Mouse (Mus musculus): ENCODE results near the gene Enox1. TPM values are rescaled to one million over a fixed set of nuclear protein-coding genes. Genes with fewer than 3 reads are reported as not detected.

Enox1 gene
- total RNA-seq, 2 experiments from 2014 or later, result 3.3 to 4.0 TPM

DNA sequence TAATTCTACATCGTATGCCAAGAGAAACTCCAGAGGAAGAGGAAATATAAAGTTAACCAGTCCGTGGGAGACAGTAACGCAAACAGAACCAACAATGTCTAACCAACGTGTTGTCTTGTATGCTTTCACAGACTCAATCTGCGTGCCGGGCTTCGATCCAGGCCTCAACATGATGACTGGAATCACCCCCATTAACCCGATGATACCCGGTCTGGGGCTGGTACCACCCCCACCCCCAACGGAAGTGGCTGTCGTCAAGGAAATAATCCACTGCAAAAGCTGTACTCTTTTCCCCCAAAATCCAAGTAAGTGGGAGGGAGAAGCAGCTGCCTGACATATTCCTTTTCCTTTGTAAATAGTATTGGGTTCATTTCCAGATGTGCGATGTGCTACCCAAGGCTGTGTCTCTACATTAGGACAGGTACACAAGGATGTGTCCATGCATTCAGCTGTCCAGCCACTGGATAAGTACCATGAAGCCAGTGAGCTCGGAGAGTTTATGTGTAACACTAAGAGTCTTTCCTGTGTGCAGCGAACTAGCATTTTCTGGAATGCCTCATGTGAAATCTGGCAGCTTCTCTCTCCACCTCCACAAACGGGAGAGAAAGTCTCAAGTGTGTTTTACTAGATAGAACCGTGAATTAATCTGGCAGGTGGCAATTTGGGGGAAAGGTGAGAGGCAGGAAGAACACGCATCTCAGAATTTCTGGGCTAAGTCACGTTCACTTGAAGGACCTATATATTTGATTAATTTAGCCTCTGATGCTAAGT is 421.1 kb downstream of the Enox1 start:
- no peak for DNase-seq

DNA sequence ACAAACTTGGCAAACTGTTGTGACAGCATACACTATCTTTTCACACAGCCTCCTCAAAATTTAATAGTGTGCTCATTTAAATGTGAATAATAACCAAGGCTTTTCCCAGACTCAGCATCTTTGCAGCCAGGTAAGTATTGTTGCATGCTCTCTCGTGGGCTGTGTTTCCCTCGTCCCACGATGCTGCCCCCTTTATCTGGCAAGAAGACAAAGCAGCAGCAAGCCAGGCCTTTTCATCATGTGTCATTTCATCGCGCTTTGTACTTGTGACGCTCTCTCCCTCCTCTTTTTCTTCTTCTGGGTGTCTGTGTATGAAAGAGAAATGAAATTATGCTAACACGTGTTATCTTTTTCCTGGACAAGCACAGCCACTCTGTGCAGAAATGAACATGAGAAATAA is 421.8 kb downstream of the Enox1 start:
- DNase-seq, result no peak

DNA sequence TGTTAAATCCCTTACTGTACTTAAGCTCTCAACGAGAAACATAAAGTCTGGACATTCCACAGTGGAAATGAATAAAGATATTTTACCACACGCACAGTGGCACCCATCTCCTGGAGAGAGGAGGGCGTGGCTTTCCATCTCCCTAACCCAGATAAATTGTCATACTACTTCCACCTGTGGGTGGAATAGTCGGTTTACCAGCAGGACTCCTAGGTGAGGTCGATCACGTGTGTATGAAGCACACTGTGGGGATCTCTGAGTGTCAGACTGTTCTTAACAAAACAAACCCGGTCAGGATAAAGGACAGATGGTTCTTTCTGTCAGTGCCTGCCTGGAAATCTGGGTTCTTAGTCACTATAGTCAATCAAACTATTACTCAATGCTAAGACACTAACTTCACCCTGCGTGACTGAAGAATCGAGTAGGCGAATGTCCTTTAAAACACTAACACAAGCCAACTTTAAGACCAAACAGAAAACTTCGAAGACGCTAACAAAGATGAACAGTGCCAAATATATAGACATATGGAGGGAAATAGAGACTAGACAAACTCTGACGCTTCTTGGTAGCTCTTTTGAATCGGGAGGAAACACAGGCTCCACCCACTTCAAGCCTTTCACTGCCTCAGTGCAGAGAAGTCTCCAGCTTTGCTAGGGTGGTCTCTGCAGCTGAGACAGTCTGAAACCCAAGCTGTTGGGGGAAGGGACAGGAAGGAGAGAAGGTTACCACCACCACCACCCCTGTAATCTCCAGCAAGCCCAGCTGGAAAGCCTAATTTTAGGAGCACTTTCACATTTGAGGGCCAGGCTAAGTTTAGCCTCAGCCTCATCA is 423.8 kb downstream of the Enox1 start:
- DNase-seq, result peak; percentile 23

DNA sequence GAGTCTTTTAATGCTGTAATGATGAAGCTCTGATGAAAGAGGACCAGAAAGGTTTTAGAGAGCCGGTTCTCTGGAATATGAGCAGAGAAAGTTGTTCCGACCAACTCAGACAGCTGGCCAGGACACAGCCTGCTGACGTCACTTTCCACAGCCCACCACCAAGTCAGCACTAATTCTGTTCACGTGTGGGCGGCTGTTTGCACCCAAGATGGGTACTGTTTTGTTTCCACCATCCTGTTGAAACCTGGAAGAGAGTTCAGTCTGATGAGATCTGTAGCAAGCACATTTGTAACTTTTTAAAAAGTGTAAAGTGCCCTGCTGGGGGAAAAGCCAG is 424.3 kb downstream of the Enox1 start:
- no peak for DNase-seq

DNA sequence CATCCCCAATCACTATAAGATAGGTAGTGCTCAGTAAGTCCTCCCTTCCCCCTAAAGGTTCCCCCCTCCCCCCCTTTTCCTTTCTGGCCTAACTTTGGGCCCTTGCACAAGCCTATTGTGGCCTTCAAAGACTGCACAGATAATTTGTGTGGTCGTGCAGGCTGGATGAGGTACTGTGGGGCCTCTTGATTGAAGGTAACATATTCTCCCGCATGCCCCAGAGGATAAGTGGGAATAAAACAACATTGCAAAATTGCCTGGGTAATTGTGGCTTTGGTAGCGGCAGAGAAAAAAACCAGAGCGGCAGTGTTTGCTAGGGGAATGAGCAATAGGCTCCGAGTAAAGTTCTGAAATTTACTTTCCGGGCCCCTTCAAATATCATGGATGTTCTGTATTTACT is 425.1 kb downstream of the Enox1 start:
- DNase-seq, result no peak

DNA sequence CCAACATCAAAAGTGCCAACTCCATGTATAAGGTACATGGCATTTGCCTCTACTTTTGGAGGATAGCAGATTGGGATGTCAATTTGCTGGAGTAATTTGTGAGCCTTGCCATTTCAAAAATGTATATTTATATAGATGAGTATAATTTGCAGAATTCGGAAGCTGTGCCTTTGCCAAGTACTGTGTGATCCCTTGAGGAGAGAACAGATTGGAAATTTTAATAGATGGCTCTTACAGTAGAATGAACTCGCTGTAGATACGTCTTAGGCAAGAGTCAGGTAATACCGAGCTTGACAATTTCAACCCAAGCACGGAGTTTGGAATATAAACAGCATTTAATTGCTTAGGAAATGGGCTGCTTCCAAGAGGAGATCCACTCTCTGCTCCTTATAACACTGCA is 427.9 kb downstream of the Enox1 start:
- DNase-seq, result no peak

DNA sequence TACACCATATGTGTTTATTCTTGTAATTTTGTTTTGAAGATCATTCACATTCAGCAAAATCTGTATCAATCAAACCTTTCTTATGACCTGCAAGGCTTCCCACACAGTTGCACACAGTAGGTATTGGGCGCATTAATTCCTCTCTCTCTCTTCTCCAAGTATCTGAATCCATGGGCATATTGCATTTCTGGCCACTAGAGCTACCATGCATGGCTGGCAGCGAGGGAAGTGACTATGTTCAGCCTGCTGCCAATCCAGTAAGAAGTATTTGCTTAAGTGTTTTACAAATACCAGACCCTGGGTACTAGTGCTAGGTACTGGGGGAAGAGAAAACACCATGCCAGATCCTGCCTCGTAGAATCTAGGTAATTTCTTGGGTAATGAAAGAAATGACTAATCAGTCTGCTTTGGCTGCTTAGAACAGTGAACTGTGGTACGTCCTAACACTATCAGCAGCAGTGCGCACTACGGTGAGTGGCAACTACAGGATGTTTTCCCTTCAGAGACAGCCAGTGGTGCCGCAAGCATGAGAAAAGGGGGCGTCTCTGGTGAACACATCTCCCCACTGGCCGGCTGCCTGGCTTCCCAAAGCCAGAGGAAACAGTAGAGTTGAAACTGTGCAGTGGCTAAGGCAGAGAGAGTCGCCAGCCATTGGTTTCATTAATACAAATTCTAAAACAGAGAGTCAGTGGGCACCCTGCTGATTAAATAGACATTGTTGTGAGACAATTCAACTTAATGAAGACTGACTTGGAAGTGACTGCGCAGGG is 428.7 kb downstream of the Enox1 start:
- peak; percentile 16 for DNase-seq

DNA sequence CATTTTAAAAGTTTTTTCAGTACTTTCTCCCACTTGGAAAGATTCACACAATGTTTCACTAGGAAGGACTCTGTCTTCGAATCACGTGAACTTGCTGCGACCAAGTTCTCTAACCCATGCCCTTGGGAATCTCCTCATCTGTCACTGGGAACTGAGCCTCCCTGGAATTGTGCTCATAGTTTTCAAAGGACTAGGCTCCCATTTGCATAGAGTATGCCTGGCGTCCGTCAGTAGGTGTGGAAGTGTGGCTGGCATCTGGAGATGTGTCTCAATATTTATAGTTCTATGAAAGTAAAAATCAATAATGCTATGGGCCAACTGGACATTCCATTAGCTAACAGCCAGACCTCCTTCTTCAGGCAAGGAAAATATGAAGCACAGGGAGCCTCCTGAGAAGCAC is 429.5 kb downstream of the Enox1 start:
- peak; percentile 20 for DNase-seq

DNA sequence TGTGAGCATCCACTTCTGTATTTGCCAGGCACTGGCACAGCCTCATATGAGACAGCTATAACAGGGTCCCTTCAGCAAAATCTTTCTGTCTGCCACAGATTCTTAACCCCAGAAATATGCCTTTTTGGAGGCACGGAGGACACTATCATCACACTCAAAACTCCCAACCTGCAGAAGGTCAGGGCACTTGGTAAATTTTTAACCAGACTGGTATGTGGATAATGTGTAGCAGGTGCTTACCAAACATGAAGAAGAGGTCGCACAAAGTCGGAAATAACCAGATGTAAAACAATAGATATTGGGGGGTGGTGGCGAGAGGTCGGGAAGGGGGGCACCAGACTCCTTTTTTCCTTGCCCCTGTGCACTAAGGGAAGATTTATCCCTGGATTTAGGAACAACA is 430.6 kb downstream of the Enox1 start:
- no peak for DNase-seq

DNA sequence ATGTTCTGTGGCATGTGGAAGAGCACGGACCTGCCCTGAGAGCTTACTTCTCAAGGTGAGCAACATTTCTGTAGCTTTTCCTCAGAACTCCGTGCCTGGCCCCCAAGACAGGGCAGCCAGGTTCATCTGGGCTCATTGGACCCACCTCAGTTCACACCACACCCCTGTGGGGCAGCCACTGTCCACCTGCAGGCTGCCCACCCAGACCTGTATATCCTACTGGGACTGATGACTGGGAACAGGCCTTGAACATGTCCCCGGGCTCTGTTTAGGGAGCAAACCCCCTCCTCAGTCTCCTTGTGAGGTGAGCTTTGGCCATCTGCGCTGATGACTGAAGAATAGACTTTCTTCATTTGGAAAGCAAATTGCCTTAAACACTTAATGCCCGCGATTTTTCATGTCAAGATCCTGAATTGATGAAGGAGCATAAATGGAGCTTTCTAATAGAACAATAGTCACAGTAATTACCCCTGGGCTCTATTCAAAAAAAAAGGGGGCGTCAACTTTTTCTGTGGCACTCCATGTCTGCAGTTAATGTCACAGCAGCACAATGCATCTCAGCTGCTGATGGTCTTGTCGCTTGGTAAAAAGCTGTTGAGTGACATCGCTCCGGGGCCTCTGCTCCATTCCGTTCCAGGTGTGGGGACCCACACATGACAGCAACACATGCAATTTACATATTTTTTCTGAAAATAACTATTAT is 436.7 kb downstream of the Enox1 start:
- DNase-seq, result no peak

DNA sequence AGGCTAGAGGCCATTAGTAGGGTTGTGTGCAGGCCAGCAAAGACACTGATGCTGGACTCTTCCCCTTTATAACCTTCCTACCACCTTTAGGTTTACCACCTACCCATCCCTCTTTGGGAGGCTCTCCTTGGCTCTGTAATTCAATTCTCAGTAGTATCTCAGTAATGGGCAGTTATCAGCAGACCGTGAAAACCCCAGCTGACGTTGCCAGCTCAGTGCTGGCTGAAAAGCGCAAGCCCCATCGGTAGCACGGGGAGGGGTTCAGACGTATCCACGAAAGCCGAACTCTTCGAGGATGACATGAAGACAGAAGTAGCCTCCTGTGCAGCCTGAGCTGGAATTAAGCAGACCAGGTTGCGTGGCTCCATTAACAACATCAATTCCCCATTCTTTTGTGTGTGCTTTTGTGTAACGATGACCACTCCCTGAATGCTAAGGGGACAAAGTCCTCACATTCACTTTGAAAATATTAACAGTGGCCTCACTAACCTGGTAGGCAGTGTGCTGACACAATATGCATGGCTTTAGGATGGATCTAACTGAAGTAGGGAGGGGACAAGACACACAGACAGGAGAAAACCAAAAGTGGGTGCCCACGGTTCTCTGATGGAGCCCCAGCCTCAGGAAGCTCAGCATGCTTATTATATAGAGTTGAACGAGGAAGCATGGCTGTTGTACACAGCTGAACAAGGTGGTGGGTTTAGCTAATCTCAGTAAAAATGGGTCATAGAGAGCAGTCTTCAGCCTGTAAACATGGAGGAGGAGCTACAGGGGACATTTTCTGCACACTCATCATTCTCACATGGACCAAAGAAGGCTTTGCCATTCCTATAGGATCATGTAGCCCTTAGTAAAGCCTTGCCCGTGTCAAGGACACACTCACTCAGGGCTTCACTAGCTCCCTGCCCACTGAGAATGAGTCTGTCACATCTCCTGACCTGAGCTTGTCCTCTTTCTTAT is 439.9 kb downstream of the Enox1 start:
- DNase-seq, result no peak

DNA sequence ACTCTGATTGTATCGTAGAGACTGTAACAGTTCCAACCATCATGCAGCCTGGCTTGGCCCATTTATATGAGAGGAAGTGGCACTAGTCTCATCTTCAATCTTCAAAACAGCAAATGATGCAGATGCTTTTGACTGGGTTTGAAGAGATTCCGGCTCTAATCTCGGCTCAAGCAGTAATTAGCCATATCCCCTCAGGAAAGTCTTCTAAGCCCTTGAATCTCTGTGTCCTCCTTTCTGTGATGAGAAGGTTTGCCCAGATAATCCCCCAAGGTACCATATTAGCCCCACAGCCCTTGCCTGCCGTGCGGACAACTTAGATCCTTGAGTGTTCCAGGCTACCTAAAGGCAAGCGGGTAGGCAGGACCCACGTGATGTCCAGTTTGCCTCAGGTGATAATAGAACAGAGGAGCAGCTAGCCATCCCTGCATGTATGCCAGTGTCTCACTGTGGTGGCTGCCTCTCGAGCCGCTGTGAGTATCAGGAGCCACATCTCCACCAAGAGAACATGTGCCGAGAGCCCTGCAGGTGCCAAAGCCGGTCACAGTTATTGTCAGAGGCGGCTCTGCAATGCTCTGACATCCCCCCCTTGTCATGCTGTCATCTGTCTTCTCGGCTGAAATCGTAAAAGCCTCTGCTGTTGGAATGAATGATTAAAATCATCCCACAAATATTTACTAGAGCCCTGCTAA is 442.6 kb downstream of the Enox1 start:
- DNase-seq, result no peak

DNA sequence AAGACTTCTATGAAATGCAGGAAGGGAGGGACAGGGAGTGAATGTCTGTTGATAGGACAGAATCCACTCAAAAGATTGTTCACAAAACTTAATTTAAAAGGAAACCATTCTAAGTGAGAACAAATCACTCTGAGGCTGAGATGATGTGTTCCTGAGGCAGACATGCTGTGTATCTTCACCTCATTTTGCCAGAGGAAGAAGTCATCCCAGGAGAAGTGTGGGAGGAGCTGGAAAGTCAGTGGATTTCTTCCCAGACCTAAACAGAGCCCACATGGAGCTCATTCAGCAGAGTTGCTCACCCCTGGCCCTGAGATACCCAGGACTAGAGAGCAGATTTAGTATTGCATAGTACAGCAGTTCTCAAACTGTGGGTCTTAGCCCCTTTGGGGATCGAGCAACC is 444.2 kb downstream of the Enox1 start:
- DNase-seq, result no peak

DNA sequence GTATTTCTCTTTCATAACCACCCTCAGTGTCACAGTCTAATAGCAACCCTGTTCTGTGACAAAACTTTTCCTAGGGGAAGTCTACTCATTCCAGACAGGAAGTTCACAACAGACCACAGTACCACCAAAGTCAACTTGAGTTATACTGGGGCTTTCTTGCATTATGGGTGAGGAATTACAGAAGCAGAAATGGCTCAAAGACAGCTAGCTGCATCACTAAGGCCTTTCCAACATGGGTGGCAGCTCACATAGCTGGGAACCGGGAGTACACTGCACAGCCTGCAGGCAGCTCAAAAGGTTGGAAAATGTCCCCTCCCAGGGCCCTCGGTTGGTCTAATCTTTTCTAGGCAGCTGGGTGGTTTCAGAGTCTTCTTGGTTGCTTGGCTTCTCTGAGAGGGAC is 444.9 kb downstream of the Enox1 start:
- DNase-seq, result no peak

DNA sequence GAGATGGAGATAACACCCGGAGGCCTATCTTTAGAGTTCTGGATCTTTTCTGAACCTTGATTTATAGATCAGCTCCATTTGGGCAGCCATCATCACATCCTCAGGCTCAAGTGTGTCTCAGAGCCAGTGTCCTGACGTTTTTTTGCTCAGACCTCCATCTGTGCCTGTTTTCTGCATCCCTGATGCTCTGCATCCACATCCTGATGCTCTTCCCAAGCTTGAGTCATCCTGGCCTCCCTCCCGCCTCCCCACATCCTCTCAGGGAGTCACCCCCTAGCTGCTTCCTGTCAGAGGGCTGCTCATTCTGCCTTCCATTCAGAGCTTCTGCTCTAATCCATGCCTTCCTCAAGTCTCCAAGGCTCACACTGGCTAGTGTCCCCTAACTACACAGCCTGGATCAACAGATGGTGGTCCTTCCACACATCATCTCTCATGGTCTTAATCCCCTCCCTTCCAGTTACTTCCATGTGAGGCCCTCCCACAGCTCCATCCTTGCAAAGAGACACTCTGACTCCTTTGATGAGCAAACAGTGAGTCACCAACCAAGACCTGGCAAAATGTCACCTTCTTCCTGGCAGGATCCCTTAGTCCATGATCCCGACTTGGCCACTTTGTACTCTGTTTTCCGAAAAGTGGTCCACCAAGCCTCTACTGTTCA is 451.7 kb downstream of the Enox1 start:
- DNase-seq, result no peak

DNA sequence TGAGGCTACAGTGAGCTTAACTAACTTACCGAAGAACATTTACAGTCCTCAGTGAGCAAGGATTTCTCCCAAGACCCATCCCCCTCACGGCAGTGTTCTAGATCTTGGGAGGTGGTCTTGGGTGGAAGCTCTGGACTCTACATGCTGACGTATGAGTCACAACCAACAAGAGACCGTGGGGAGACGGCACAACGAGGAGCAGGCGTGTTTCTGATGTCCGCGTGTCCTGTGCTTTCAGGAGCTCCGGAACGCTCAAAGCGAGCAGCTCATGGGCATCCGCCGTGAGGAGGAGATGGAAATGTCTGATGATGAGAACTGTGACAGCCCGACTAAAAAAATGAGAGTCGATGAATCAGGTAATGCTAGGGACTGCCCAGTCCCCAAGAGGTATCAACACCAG is 458.6 kb downstream of the Enox1 start:
- DNase-seq, result no peak

DNA sequence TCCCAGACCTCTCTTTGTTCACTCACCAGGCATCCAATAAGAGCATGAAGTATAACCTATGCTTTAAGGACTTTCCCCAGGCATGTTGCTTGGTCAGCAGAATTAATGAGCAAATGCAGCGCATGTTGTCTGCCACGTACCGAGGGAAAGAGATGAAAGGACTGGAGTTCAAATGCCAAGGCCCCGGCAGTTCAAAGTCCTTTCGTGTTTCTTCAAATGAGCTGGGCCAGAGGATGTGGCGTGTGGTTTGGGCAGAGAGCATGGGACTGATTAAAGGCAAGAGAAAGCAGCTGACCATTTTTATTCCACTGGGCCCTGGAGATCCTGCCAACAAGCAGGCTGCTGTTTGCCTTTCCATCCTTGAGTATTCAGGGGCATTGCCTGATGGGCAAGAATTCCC is 460.7 kb downstream of the Enox1 start:
- DNase-seq, result no peak

DNA sequence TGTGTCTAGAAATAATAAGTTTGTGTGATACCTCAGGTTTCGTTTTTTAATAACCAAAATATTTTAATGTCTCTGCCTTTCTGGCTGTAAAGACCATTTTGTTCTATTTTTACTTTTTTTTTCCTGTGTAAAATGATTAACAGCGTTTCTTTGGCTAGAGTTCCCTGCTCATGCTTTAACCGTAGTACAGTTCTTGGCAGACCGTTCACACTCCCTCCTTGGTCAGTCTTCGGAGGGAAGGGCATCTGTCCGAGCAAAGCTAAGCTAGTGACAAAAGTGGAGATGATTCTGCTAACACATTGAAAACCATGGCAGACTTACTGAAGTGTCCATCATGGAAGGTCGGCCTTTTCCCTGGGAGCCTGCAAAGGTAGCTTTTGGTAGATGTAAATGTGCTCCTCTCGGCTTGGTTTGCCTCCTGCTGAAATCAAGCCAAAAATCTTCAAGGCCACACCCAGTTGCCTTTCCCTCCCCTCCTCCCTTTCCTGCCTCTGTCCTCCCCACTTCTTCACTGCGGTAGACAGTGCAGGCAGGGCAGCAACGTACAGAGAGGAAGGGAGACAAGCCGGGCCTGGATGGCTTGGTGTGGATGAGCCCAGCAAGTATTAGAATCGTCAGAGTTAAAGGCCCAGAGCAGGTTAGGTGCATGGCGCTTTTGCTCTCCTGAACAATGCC is 461.7 kb downstream of the Enox1 start:
- DNase-seq, result no peak

DNA sequence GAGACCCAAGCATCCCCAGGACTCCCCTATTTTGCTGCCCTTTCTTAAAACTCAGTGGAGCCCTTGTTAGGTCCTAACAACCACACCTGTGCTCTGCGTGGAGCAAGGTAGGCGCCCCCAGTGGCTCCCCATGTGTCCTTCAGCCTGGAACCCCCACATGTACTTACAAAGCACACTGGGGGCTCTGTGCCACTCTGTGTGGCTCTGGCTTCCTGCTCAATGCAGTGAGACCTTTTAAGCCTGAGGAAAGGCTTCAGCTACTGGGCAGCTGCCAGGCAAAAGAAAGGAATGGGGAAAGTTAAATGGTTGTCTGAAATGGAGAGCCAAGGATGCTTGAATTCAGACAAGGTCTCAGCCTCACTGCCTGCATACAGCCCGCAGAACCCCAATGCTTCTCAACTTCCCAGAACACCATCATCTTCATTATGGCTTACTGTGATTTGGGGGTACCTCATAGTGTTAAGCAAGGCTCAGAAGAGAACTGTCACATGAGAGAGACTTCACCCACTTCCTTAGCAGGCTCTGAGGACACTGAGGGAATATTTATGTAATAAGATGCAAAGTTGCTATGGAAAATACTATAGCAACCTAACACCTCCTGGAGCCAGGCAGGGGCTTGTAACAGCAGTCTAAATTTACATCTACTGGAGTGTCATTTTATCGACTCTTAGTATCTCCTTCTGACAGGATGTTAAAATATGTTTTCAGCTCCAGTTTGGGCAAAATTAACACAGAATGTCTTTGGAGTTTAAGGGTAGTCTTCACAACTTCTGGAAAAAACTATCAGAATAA is 465.1 kb downstream of the Enox1 start:
- DNase-seq, result no peak
